Mouse (Mus musculus) frontal cortex, adult (tissue): ENCODE measurements at regions not wholly inside any gene's neighbourhood (a gene's known extent, or its start where the extent isn't known, plus 50 kb on each side); places are given as distances from the start of the nearest gene placed in this dataset.
"Not testable (repeated sequence)": the region's sequence is repeated elsewhere in the genome, so short reads cannot be mapped to it uniquely, and the experiment has no call there.

Source experiments
- ATAC-seq: cut with Nextera tagmentation; 2 replicates; pipeline ENCODE4 v1.9.2; 2017; ENCODE audit warnings: mild to moderate bottlenecking, moderate library complexity, mixed read lengths; ENCODE audit not compliant: low TSS enrichment

DNA sequence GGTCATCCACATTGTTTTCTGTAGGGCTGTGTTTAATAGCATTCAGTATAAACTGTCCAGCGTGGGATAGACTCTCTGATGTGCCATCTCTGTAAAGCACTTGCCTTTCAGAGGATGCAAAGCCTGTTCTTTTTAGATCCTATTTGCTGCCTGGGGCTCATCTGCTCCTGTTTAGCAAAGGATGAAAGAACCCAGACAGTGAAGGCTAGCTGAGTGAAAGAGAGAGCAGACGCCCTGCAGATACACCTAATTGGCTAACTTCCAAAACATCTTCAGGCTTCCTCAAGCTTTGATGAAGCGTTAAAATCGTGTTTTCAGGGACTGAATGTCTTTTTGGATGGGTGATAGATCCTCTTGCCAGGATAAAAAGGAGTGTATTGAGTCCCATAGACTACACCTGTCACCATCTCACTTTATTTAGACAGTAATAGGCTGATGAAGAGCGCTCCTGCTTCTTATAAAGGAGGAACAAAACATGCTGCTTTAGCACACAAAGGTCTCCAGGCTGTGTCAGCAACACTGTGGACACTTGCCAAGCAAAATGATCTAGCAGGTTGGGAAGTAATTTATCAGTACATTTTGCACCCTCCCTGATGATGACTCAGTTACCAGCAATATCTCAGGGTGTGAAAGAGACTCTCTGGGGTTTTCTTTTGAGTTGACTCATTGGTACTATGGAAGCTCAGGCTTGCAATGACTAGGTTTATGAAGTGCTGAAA lies 4717.3 kb downstream of the 9330182O14Rik start:
- peak; percentile 79 for ATAC-seq

DNA sequence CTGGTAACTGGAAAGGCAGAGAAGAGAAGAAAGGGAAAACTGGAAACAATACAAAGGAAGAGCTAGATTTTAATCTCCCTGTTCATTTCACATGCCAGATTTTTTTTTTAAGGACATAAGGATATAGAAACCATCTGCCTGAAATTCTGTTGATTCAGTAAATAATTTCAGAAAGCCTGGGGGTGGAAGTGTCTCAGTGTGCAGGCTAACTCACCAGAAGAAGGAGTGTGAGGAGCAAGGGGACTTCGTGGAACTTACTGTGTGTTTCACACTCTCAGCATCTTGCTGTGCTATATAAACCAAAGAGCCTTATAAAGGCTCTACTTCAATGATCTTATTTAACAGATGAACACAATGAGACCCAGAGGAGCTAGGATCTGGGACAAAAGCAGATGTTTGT lies 4722.9 kb downstream of the 9330182O14Rik start:
- ATAC-seq = peak; percentile 90

DNA sequence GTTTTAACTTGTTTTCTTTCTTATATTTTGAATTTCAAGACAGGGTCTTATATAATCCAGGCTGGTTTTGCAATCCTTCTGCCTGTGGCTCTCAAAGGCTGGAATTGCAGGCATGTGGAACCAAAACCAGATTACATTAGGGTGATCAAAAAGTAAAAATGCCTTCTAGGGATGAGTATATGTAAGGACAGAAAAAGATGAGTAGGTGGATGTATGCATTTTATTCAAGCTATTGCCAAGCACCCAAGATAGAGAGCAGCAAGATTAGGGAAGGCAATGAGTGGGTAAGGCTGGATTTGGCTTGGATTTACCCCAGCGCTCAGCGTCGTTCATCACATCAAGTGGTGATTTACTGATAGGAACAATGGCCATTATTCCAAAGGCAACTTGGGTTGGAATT lies 4725.2 kb downstream of the 9330182O14Rik start:
- peak; percentile 90 for ATAC-seq

DNA sequence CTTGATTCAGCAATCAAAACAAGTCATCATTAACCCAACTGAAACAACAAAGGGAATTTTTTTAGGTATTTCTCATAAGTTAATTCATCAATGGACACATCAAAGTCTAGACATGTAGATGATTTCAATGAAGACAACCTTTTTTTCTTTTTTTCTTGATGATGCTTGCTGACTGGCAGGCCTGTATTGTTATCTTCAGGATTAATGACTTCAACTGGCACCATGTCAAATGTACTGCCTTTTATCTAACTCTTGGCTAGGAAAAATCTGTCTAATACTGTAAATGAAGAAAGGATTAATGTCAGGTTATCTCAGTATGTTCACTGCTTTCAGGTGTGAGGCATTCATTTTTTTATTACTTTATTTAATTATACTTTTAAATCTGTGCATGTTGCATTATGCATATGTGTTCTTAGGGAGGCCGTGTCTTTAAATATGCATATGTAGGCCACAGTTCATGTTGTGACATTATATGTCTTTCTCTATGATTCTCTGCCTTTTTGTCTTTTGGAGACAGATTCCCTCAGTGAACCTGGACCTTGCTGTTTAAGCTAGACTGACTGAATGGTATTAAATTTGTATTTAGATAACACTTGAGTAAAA lies 4726.1 kb downstream of the 9330182O14Rik start:
- ATAC-seq = no peak

DNA sequence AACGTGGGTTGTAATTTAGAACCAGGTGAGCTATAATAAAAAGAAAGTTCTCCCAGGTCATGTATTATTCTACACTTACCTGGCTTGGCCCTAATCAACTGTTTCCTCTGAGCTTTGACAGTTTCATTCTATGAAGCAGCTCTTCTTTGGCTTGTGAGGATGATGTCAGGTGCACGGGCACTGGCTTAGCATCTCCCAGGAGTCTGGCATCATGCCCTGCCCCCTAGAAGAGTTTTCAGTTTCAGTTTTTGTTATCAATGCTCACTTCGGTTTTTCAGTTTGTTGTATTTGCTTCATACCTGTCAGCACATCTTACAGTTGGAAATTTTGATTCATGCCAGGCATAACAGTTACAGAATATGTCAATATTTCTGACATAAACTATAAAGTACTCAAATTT lies 4734.4 kb downstream of the 9330182O14Rik start:
- ATAC-seq = peak; percentile 7; the same call in 1 of the 2 replicates

DNA sequence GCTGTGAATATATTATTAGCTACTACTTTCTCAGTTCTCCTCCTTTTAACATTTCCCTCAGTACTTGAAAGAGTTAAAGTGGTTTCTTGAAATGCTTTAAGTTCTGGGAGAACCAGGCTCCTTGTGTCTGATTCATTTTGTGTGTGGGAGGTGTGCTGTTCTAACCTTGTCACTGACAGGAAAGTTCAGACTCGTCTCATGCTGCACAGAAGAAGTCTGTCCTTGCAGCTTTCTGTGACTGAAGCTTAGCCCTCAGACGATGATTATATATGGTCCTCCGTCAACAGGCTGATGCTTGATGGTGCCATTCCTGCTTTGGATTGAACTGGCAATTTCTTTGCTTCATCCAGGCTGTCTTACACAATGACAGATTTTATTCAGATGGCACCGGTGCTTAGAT lies 4734.9 kb downstream of the 9330182O14Rik start:
- ATAC-seq = peak; percentile 97

DNA sequence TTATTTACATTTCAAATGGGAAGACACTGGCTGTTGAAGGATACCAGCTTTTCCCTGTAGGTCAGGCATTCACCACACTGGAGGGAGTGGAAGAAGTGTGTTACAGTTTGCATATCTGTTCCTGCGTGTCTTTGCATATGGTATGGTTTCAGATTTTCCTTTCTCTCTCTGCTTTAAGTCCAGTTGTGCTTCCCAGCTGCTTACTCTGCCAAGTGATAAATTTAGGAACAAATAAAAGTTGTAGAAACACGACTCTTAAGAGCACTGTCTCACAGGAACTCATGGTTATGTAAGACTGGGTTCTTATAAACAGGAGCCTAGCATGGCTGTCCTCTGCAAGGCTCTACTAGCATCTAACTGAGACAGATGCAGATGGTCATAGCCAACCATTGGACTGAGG lies 4735.5 kb downstream of the 9330182O14Rik start:
- ATAC-seq = peak; percentile 87

DNA sequence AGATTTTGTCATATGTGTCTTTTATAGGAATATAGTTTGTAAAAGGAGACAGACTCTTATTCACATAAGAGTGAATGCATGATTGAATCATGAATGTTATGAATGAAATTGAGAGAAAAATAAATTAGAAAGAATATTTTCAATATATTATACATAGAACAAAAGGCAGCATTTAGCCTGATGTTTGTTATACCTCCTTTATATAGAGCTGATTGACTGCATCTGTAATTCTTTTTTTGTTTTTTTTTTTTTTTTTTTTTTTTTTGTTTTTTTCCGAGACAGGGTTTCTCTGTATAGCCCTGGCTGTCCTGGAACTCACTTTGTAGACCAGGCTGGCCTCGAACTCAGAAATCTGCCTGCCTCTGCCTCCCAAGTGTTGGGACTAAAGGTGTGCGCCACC lies 4736.8 kb downstream of the 9330182O14Rik start:
- ATAC-seq = not testable (repeated sequence)

DNA sequence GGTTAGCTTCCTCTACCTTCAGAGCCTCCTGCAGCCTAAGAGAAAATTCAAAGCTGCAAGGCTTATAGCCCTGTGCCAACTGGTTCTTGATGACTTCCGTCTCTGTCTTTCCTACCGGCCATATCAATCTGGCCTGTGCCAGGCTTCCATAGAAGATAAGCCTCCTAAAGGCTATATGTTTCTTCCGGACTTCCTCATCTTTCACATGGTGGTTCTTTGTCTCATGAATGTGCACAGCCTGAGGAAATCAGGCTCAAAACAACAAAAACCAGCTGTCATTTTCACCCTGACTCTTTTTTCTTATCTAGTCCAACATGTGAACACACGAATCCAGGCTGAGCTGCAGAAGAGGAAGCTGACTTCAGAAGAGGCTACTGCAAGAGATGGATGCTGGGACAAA lies 4748.1 kb downstream of the 9330182O14Rik start:
- ATAC-seq = no peak

DNA sequence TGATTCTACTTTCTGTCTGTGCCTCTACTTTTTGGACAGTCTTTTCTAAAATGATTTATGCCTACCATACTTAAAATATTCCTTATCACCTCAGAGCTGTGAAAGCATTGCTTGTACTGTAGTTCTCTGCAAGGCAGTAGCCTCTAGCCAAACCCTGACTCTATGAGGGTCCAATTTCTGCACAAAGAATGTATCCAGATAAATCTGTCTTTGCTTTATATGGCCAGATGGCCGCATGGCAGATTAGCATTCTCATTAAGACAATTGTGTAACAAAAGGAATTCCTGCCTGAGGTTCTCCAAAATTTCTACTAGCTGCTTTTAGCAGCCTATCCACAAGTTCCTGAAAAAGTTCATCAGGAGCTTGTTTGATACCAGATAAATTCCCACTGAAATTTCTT lies 4757.4 kb downstream of the 9330182O14Rik start:
- ATAC-seq = peak; percentile 79

DNA sequence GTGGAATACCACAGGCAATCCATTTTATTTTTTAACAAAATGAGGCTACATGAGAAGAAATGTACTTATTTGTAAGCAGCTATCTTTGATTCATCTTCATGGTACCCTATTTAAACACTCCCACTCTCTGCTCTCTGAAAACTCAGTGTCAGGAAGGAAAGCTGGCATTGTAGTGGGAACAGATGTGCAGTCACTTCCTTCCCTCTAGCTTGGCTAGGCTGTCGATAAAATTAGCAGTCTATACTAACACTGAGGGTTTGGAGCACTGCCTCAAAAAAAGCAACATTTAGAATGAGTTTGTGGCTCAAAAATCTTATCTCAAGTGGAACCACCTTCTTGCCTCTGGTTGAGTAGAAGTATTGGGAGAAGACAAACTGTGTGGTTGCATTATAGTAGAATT lies 4762.1 kb downstream of the 9330182O14Rik start:
- ATAC-seq = peak; percentile 90

DNA sequence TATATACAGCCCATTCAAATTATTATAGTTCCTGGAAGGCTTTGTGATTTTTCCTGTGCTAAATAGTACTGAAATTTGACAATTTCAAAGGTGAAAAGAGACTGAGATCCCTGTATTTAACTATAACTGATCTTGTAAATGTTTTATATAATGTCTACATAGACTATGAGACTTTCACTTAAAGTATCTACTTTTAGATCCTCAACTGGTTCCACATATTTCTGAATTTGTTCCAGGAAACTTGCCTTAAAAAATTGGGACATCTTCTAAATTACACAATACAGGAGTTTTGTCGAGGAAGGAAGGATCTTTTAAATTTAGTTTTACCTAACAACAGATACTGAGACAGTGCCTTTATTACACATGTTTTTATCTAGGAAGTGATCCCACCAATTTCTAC lies 4763.4 kb downstream of the 9330182O14Rik start:
- ATAC-seq = peak; percentile 67

DNA sequence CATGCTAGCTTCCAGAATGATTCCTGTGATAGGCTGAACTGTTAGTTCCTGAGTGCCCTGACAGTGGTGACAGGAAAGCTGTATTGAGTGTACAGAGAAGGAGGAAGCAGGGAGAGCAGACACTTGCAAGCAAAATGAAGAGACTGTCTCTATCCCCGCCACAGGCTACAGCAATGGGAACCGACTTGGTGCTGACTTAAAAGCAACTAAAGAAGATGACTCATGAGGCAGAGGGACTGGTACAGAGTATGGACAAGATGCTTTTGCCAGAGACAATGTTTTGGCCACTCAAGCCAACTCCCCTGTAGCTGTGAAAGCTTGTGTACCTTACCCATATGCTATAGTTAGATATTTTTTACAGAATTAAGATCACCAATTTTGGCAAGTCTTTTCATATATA lies 4773.0 kb downstream of the 9330182O14Rik start:
- peak; percentile 59; the same call in 1 of the 2 replicates for ATAC-seq

DNA sequence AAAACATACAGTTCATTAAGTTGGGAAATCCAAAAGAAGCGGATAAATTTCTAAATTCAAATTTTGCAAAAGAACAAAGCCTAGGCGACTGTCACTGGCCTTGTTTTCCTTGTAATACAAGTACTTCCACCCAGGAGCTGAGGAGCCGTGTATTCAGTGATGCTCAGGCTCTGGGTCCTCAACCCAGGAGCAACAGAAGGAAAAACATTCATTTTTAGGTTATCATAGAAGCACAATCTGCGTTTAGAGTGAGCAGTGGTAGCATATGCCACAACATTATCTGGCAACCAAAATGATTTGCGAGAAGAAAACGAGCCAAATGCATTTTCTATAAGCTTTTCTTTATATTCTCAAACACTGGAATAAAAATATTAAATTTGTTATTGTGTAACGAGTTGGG lies 4779.3 kb downstream of the 9330182O14Rik start:
- peak; percentile 58 for ATAC-seq

DNA sequence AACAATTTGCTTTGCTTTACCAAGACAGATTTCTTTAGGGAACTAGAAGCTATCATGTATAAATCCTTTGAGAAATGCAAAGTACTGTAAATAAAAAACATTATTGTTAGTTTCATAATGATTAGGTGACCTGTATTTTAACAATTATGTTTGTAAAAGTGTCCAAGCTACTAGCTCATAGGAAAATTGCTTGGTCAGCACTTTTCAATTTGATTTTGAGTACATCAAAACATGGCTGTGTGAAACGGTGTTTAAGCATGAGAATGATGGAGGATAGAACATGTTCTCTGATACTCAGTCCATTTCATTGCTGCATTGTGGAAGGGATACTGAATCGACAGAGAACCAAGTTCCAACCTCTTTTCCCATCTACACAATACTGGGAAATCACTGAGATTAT lies 4780.8 kb downstream of the 9330182O14Rik start:
- ATAC-seq = no peak

DNA sequence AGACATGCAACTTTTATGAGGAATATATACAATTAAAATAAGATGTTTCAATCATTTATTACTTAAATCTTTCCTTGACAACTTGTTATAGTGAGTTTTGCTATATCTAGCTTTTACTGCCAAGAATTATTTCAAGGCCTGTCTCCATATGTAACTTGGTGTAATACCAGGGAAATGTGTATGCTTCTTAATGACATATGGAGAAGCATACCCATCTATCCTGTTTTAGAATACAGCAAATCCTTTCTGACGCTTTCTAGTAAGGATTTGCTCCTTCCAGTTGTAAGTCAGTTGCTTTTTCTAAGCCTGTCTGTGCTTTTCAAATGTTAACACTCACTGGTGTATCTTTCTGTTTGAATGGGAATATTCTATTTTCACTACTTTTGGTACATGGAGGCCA lies 4782.3 kb downstream of the 9330182O14Rik start:
- peak; percentile 64 for ATAC-seq

DNA sequence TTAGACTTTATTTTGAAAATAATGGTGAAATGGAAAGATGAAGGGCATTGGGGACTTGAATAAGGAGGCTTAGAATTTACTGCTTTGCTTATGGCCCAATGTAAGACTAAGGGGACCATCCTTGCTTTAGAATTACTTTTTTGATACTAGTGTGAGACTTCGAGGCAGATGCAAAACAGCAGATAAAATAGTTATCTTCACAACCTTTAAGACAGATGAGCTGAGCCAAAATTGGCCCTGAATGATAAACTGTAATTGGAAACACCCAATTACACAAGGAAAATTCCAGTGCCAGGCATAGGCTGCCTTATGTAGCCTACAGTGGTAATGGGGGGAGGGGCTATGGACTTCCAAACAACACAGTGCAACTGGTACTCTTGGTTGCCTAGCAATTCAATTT lies 4790.5 kb downstream of the 9330182O14Rik start:
- ATAC-seq = no peak

DNA sequence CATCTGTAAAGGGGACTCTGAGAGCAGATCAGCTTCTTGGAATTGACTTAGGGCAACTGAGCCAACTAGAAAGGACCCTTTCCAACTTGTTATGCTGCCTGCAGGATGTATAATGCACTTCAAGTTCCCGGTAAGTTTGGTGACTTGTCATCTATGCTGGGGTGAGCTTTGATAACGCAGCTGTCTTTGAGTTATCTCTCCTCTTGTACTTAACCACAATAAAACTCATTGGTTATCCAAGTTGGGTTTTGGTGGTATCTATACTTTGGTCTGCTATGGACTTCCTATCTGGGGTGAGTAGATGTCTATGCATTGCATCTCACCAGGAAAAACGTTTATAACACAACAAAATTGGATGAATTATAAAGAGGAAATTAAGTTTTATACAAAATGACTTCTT lies 4792.9 kb downstream of the 9330182O14Rik start:
- ATAC-seq = no peak

DNA sequence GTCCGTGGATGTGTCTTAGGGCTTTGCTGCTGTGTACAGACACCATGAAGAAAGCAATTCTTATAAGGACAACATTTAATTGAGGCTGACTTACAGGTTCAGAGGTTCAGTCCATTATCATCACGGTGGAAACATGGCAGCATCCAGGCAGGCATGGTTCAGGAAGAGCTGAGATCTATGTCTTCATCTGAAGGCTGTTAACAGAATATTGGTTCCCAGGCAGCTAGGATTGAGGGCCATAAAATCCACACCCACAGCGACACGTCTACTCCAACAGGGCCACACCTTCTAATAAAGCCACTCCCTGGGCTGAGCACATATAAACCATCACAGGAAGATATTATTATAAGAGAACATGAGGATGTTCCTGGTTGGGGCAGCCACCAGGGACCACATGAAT lies 4814.5 kb downstream of the 9330182O14Rik start:
- no peak for ATAC-seq

DNA sequence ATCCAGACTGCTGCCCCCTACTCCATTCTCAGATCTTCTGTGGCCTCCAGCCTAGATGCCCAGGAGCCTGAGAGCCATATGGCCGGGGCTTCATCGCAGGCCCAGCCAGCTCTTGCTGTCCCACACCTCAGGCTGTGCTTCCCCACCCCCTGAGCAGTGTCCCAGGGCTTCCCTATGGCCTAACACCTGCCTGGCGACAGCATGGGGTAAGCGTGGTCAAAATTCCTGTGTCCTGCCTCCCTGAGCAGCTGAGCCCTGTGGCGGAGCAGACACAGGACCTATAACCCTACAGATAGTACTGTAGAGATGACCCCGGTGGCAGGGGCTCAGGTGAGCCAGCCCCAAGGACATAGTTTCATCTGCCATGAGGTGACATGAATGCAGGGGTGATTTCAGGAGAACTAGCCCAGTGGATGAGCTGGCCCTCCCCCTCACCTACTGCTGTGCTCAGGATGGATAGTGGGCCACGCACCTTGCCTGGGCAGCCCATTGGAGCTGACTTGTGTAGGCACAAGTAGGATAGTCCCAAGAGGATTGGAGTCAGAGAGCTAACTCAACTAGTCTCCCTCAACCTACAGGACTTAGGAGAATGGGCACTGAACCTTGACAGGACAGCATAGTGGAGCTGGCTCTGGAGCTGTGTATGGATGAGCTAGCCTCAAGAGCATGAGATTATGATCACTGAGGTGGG lies 4816.9 kb downstream of the 9330182O14Rik start:
- ATAC-seq = no peak
